Mouse (Mus musculus) brain, embryonic 14.5 days (tissue): ENCODE measurements around the gene Mbnl2.

Source experiments
- CTCF ChIP-seq: fragments of 200-500 bp; IDR thresholded peaks from 2 replicates; pipeline ENCODE4 v1.5.1; 2012; ENCODE audit warnings: inconsistent platforms, mild to moderate bottlenecking, moderate library complexity, borderline replicate concordance; ENCODE audit not compliant: insufficient read depth, insufficient read length; ENCODE audit errors: extremely low read depth
- POLR2A ChIP-seq: fragments of 200-500 bp; IDR thresholded peaks from 2 replicates; pipeline ENCODE4 v1.6.1; 2012; ENCODE audit warnings: mild to moderate bottlenecking, inconsistent platforms, borderline replicate concordance; ENCODE audit not compliant: poor library complexity, insufficient read depth, insufficient read length, severe bottlenecking; ENCODE audit errors: extremely low read depth

- TF ChIP-seq CTCF (no peak), POLR2A (no peak)
These were observed 178.8 kb downstream of the Mbnl2 start for GRCm38 (mm10) chr14:120454221-120454620.
